Mouse (Mus musculus): ENCODE data around the gene Il34.

GRCm38 (mm10) chr8:110720685-110721598 is 84.8 kb downstream of the Il34 start, which contains the start of gene Mtss1l:
- TF ChIP-seq CTCF (IDR thresholded peaks at IDR 0.05; ENCODE audit: extremely low read depth, insufficient read depth, low read length) (no peak), POLR2A (IDR thresholded peaks at IDR 0.05; ENCODE audit: extremely low read depth, insufficient read depth, low read length) (no peak)

Data from cortical plate, adult 2 months (tissue).